Mouse (Mus musculus) skeletal muscle tissue, adult 2 months (tissue): ENCODE results near the gene Zfp229.
A peak's percentile ranks its signal among the peaks of the same experiment; 100 is the strongest.
"Not testable (repeated sequence)": the region's sequence is repeated elsewhere in the genome, so short reads cannot be mapped to it uniquely, and the experiment has no call there.

ENCODE experiments used
- DNase-seq: peaks from one replicate; pipeline ENCODE4 v3.0.0-alpha.2; 2012; ENCODE audit warnings: low read depth, low spot score

Zfp229 gene

DNA sequence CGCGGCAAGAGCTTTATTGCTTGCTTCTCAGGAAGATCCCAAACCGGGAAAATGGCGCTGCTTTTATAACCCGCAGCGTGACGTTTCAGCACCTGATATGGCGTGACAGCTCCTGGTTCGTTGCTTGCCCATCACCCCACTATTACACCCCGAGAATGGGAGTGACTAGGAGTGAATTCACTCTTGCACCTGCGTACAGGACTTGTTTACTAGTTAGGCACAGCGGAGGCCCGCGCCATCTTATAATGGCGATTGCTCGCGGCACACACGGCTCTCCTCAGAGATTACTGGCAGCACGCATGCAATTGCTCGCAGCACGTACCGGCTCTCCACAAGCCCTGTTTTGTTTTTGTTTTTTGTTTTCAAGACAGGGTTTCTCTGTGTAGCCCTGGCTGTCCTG, at the start of gene Zfp229:
Zfp229 (plus strand) TSS at position 301 of the 400 bp plus-strand sequence.
- DNase-seq = not testable (repeated sequence)

DNA sequence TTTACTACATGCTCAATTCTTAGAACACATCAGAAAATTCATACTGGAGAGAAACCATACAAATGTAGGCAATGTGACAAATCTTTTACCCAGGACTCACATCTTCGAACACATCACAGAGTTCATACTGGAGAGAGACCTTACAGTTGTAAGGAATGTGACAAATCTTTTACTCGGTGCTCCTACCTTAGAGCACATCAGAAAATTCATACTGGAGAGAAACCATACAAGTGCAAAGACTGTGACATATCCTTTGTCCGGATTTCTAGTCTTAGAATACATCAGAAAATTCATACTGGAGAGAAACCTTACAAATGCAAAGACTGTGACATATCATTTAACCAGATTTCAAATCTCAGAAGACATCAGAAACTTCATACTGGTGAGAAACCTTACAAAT, 39.0 kb upstream of the Zfp229 start, which contains the start of gene Gm10226:
Gm10226 (plus strand) TSS at position 301 of the 400 bp plus-strand sequence.
- no peak for DNase-seq

DNA sequence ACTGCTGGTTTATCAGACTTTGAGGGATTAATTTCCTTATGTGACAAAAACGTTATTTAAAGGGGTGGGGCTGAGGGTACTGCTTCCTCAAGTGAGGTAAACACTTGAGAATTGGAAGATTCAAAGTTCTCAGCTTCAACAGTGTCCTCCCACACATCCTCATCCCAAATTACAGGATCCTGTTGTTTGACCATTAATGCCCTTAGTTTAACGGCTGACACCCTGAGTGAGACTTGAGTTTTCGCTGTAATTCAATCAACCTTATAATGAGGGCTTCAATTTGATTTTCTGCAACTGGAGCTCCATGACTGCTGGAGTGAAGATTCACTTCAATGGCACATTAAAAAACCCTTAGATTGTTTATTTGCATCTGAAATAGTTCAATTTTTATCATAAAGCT, 37.3 kb upstream of the Zfp229 start:
- no peak for DNase-seq

- DNase-seq = no peak
Measured at GRCm38 (mm10) chr17:21696073-21696472, 34.5 kb upstream of the Zfp229 start.

- DNase-seq = no peak
Measured at GRCm38 (mm10) chr17:21702281-21703240, 28.0 kb upstream of the Zfp229 start.

GRCm38 (mm10) chr17:21703414-21703813, 27.2 kb upstream of the Zfp229 start:
- DNase-seq = no peak

DNA sequence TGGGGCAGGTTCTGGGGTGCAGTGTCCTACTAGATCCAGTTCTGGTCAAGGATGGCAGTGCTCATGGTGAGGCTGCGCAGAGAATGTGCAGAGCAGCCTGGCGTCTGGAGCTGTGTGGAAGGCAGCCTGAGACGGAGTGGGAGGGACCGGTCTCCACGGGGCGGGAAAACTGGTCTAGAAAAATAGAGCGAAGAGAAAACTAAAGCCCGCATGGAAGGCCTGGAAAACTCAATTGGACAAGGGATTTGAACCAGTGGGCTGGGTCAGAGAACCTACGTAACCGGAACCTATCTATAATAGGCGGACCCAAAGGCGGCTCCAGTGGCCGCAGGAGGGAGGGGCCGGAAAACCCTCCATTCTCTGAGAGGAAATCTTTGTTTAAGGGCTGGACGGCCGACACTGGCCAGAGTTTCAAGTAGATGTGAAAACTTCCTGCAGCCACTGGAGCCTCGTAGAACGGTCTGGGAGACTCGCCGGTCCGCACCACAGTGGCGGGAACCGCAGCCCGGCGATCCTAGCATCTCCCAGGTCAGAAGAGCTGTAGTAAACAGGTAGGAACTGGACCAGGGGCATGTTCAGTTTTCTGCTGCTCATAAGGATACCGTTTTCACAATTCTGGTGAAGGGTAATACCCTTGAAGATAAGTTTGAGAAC, 23.1 kb upstream of the Zfp229 start, which contains the start of gene Zfp760:
Zfp760 (plus strand) TSS at position 399 of the 654 bp plus-strand sequence.
- DNase-seq = peak; percentile 74

- no peak for DNase-seq
Measured at GRCm38 (mm10) chr17:21708401-21708800, 22.2 kb upstream of the Zfp229 start.

- DNase-seq = no peak
Measured at GRCm38 (mm10) chr17:21733049-21733448, 2.5 kb downstream of the Zfp229 start.

GRCm38 (mm10) chr17:21733529-21734031, 3.0 kb downstream of the Zfp229 start:
- DNase-seq = peak; percentile 59

DNA sequence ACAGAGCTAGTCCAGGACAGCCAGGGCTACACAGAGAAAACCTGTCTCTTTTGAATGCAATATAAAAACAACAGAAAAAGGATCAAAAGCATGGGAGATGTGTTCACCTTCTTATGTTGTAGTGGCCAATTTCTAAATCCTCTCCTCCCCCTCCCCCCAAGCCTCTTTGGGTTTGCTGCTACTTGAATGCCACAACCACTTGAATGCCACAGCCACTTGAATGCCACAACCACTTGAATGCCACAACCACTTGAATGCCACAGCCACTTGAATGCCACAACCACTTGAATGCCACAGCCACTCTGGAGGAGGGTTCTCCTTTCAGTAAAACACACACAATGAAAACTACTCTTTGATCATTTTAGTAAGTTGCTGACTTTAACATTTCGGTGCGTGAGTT, 22.2 kb downstream of the Zfp229 start:
- DNase-seq = no peak

- DNase-seq = no peak
Measured at GRCm38 (mm10) chr17:21753342-21754208, 23.0 kb downstream of the Zfp229 start.

DNA sequence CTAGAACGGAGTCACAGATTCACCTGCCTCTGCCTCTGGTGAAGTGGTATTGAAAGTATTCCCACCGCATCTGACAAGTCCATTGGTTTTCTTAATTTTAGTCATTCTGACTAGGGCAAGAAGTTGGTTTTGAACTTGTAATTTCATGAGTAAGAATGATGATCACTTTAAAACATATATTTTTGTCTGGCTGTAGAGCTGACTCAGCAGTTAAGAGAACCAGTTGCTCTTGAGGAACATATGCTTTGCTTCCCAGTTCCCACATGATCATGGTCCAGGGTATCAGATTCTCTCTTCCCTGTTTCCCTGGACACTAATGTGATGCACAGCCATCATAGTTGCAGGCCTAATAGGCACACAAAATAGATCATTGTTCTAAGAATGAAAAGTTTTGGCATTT, 39.7 kb downstream of the Zfp229 start:
- DNase-seq = no peak

GRCm38 (mm10) chr17:21792256-21792655, 61.7 kb downstream of the Zfp229 start:
- no peak for DNase-seq

GRCm38 (mm10) chr17:21801373-21801772, 70.8 kb downstream of the Zfp229 start:
- DNase-seq = not testable (repeated sequence)
